Mouse (Mus musculus) lung, adult 18-20 months (tissue): ENCODE data around the gene Cul5.

Experiments
- DNase-seq, 2 experiments: peaks; one replicate each; pipeline ENCODE4 v3.0.0; 2022; ENCODE audit warnings: mixed read lengths in 2 of 2

Cul5 gene

DNA sequence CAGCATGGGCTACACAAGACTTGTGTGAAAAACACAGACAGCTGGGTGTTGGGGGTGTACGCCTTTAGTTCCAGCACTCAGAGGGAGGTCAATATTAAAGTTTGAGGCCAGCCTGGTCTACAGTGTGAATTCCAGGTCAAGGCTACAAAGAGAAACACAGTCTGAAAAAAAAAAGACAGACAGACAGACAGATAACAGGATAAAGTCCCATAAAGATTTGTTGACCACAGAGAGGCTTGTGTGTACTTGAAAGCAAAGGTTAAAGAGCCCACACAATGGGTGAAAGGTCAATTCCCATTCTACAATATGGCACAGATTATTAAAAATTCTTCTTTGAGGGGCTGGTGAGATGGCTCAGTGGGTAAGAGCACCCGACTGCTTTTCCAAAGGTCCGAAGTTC is 62.6 kb downstream of the Cul5 start:
- DNase-seq: no peak

DNA sequence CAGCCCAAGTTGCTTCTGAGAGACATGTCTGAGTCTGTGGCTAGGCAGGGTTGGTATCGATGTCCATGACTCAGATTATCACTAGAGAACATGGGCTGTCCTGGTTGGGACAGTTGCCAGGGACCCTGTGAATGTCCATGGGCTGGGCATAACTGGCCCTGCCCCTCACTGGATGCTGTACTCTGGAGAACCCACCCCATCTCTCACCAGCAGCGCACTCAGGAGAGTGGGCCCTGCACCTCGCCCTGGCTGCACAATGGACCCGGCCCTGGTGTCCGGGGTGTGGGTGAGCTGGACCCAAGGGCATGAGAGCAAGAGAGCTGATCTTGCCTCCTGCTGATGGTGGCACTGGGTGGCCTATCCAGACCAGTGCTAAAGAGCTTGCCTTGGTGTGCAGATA is 64.9 kb downstream of the Cul5 start:
- no peak for DNase-seq

DNA sequence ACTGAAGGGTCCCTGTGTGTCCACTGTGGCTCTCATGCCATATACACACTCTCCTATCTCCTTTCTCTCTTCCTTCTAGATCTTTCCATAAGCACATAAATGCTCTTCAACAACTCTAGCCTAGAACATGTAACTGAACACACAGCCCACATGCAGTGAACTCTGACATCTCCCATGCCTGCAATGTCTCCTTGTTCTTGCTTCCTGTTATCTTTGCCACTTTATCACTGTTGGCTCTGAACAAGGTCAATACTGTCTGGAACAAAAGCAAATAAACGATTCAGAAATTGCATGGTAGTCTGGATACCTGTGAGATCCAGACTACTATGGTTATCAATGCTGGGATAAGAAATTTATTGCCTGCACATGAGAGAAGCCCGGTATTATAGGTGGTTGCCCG is 66.0 kb downstream of the Cul5 start:
- DNase-seq: no peak

DNA sequence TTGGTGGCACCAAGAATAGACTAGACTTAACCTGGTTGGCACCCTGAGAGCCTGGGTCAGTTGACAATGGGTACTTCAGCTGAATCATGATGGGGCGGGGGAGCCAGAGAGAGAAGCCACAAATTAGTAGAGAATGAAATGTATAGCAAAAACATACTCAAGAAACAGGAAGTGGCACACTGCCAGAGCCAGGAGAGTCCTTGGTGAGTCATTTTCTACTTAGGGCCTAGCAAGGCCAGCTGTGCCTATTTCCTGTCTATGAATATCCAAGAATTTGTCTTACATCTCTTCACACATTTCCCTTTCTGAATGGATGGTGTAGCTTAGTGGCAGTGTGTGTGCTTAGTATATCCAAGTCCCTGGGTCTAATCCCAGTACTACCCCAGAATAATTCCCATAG is 66.4 kb downstream of the Cul5 start:
- peak; percentile 21 to 54 for DNase-seq

DNA sequence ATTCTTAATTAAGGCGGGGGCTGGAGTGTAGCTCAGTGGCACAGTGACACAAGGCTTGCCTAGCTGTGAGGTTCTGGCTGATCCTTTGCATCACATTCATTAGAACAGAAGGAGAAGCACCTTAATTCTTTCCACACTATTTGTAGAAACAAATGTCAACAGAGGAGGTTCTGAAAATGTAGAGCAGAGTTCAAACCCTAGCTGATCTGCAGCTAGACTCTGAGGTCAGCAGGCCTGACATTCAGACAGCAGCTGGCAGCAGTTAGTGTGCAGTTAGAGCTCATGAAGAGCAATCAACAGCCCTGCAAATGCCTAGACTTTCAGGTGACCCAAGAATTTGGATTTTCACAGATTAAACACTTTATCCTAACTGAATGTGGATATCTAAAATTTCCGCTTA is 68.3 kb downstream of the Cul5 start:
- no peak for DNase-seq

DNA sequence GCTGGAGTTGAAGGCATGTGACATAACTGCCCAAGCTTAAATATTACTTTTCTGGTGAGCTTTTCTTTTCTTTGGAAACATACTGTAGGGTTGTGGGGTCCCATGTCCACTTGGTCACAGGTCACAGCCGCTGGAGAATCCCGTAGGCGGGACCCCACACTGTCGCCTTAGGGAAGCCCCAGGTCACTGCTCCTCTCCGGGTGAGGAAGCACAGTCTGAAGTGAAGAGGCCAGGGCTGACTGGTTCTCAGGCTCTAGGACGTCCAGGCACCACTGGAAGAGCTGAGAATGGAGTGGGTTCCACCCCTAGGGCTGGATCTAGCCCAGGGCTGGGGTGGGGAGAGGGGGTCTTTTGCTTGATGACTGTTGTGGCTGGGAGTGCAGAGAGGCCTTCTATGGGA is 71.2 kb downstream of the Cul5 start:
- DNase-seq: no peak

DNA sequence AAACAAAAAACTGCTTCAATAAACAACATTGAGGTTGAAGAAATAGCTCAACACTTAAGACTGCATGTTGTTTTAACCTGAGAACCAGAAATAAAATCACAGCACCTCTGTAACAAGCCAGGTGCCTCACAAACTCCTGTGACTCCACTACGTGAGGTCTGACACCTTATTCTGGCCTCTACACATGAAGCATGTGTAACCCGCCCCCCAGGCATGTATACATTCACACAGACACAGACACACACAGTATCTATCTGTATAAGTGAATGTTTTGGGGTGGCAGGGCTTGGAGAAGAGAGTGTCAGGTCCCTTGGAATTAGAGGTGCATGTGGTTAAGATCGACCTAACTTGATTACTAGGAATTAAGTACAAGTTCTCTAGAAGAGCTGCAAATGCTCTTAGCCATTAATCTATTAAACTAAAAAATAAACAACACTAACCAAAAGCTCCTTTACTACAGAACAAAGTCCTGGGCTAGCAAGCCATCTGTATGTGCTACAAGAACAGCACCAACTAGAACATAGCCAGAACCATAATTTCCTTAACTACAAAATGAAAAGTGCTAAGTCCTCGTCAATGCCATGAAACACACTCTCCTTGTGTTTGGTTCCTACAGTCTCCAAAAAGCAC is 72.7 kb downstream of the Cul5 start:
- DNase-seq: no peak

DNA sequence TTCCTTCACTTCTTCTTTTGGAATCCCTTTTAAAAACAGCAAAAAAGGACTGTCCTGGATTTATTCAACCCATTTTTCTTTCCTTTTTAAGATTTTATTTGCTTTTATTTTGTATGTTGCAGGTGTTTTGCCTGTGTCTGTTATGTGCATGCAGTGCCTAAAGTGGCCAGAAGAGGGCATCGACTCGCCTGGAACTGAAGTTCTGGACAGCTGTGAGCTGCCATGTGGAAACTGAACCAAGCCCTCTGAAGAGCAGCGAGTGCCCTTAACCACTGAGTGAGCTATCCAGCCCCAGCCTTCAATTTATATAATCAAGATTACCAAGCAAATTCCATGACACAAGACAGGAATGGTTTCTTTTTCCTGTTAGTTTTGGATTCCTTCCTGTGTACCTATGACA is 75.0 kb downstream of the Cul5 start:
- peak; percentile 66 to 74 for DNase-seq

DNA sequence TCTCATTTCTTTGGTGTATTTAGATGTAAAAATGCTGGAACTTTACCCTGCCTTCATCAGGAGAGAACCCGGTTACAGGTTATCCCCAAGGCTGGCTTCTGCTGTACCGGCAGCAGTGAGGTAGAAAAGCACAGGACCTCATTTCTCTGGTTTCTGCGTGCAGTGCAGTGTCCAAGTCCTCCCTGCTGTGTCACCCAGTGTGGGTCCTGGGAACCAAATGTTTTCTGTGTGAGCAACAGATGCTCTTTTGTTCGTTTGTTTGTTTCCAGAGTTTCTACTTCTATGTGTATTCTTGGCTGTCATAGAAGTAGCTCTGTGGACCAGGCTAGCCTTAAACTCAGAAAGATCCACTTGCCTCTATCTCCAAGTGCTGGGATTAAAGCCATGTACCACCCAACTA is 87.9 kb downstream of the Cul5 start:
- DNase-seq: no peak

DNA sequence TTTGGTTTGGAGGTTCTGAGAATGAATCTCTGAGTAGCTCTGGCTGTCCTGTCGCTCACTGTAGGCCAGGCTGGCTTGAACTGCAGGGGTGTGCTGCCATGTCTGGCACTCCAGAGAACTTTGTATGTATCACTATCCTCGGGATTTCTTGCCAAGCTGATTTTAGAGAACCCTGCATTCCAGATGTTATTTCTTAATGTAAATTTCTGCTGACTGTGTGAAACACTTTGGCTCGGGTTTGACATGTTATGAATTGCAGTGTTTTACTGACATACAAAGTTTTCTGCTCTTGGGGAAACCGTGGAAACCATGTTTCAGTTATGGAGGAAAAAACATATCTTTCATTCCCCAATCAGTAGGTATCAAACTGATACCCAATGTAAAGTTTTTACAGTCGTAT is 94.1 kb downstream of the Cul5 start:
- DNase-seq: no peak

DNA sequence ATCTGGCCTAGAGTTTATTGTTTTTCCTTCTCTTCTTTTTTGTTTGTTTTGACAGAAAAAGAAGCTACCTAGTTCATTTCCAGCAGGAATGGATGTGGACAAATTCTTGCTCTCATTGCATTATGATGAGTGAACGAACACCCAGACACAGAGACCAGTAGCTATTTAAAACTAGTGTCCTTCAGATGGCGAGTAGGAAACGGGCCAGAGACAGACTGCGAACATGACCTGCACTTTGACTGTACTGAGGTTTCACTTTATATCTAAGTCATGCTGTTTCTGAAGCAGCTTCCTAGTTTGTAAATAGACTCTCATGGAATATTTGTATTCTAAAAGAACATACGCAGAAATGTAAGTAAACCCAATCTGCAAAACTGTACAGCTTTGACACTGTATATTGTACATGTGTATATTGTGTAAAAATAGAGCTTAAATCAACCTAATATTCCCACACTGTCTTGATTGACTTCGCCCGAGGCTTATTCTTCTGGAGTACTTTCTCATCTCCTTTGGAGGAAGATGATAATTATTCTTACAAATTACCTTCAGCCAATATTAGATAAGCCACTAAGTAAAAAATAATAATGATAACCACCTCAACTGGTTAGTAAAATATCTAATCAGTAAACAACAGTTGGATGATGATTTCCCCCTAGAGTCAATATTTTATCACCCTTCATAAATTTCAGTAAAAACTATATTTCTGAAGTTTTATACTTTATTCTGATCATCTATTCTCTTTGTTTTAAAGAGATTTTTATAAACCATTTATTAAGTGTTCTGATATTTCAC is 97.1 kb downstream of the Cul5 start:
- DNase-seq: no peak

DNA sequence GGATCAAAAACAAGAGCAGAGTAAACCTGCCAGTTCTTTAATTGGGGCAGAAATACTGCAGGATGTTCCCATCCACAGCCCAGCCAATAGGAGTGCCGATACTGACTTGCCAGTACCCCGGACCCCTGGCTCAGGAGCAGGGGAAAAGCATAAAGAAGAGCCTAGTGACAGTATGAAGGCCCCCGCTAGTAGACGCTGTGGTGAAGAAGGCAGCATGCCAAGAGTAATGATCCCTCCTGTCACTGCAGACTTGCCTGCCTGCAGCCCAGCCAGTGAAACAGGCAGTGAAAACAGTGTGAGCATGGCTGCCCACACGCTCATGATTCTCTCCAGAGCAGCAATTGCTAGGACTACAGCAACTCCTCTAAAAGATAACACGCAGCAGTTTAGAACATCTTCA is 99.2 kb downstream of the Cul5 start:
- no peak for DNase-seq
